Mouse (Mus musculus): ENCODE data around the gene Gtdc1. TPM values are rescaled to one million over a fixed set of nuclear protein-coding genes. Genes with fewer than 3 reads are reported as not detected.

Gene Gtdc1
- polyA plus RNA-seq, 1 experiment: 36.2 TPM

DNA sequence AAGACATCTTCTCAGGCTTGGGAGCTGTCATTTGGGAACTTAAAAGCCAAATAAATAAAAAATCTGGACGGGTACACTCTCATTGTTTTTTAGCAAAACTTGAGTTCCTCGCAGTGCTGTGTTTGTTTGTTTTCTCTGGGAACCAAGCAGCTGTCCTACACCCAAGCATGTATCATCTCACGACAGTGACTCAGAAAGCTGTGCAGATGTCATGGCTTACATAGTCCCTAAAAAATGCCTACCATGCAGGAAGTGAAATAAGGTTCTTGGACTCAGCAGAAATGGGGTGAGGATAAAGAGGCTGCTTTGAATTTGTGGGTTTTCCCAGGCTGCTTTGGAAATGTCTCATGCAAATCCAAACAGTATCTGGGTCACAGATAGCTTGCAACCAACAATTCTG lies 28.8 kb upstream of the Gtdc1 start:
- no peak for TF ChIP-seq CTCF (IDR thresholded peaks at IDR 0.05; ENCODE audit: borderline replicate concordance, extremely low read depth, insufficient read depth, insufficient read length)
- no peak for TF ChIP-seq POLR2A (IDR thresholded peaks at IDR 0.05; ENCODE audit: borderline replicate concordance, extremely low read depth, insufficient read depth, insufficient read length, poor library complexity, severe bottlenecking)
- peak; percentile 15 for DNase-seq (ENCODE audit: low read depth)

DNA sequence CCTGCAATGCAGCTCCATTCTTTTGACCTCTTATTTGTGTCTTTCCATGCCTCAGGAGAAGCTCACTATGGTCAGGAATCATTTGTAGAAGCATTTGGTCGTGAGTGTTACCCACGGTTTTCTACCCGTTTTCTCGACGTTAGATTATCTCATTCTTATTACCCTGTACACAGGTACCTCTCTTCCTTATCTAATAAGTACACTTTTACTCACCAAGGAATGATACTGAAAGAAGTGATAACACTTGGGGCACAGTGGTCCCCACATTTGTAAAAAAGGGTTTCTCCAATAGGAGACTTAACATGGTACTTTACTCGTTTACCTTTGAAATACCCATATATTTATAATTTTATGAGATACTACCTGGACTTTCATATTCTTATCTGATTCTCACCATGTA lies 28.0 kb upstream of the Gtdc1 start:
- no peak for DNase-seq (ENCODE audit: low read depth)
- no peak for TF ChIP-seq POLR2A (IDR thresholded peaks at IDR 0.05; ENCODE audit: borderline replicate concordance, extremely low read depth, insufficient read depth, insufficient read length, poor library complexity, severe bottlenecking)
- TF ChIP-seq CTCF (IDR thresholded peaks at IDR 0.05; ENCODE audit: borderline replicate concordance, extremely low read depth, insufficient read depth, insufficient read length): no peak

DNA sequence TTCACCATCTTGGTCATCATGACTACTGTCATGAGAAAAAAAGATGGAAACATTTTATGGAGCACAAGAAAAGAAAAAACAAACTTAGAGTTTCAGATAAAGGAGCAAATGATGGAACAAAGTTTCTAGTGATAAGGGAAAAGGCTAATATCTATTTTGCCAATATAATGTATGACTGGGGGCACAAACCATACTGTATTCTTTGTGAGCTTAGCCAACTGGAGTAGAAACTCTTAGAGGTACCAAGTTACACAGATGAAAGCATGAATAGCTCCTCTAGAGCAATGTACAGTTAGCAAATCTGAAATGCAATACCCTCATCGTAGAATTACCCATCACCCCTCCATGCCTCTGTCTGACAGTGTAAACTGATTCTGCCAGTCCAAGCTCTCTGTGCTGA lies 26.7 kb upstream of the Gtdc1 start:
- no peak for TF ChIP-seq POLR2A (IDR thresholded peaks at IDR 0.05; ENCODE audit: borderline replicate concordance, extremely low read depth, insufficient read depth, insufficient read length, poor library complexity, severe bottlenecking)
- TF ChIP-seq CTCF (IDR thresholded peaks at IDR 0.05; ENCODE audit: borderline replicate concordance, extremely low read depth, insufficient read depth, insufficient read length): no peak
- no peak for DNase-seq (ENCODE audit: low read depth)

DNA sequence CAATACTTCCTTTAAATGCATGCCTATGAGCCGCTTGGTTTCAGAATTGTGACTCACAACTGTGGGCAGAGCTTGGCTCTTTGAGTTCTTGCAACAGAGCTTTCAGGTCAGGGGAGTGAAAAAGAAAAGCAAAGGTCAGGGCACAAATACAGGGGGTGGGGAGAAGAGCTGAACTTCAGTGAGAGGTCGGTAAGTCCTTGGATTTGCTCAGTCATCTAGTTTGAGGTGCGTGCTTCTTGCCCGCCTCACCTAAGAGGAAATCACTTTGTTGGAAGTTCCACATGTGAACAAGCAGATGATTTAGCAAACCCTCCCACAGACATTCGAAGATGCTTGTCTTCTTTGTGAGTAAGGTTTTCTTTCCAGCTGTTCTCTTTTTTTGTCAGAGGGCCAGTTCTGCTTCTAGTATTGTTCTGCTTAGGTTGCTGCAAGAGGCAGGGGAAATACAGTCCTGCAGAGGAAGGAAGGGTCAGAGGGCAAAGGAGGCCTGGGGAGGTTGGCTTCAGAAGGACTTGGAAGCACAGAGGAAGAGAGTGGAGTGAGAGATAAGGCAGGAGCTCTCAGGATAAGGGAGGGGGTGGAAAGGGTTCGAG lies 25.5 kb upstream of the Gtdc1 start:
- DNase-seq (ENCODE audit: low read depth): peak; percentile 31

DNA sequence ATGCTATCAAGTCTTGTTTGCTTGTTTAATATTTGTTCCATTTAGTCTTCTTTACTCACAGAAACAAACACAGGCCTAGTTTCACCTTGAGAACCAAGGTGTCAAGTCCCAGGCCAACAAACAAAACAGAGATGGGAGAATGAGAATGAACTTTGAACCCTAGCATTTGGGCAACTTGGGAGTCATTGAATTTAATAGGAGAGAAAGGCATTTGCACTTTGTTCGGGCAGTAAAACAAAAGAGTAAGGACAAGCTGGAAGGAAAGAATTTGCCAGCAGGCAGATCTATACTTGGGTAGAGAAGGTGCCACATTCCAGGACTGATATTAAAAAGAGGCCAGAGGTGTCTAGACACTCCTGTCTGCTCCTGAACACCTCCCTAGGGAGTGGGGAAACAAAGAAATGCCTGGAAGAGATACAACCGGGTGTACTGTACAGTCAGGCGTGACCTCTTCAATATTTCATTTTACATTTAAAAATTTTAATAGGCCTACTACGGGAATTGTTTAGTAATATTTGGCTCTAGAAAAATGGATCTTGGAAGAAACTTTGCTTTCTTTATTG lies 24.3 kb upstream of the Gtdc1 start:
- no peak for DNase-seq (ENCODE audit: low read depth)
- TF ChIP-seq POLR2A (IDR thresholded peaks at IDR 0.05; ENCODE audit: borderline replicate concordance, extremely low read depth, insufficient read depth, insufficient read length, poor library complexity, severe bottlenecking): no peak
- TF ChIP-seq CTCF (IDR thresholded peaks at IDR 0.05; ENCODE audit: borderline replicate concordance, extremely low read depth, insufficient read depth, insufficient read length): no peak

More for the DNA sequence above, 25.5 kb upstream of the Gtdc1 start:
- TF ChIP-seq CTCF (IDR thresholded peaks at IDR 0.05; ENCODE audit: borderline replicate concordance, extremely low read depth, insufficient read depth, insufficient read length): no peak
- TF ChIP-seq POLR2A (IDR thresholded peaks at IDR 0.05; ENCODE audit: borderline replicate concordance, extremely low read depth, insufficient read depth, insufficient read length, poor library complexity, severe bottlenecking): no peak

DNA sequence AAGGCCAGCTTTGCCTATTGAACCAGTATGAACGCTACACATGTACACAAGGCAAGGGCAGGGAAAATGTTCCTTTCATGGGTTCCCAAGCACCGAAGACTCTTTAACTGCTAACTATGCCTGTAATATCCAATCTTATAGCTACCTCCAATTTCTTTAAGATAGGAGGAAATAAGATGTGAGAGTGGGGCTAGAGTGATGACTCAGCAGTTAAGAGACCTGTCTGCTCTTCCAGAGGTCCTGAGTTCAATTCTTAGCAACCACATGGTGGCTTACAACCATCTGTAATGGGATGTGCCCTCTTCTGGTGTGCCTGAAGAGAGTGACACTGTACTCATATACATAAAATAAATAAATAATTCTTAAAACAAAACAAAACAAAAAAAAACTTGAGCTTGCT lies 17.2 kb upstream of the Gtdc1 start:
- TF ChIP-seq POLR2A (IDR thresholded peaks at IDR 0.05; ENCODE audit: borderline replicate concordance, extremely low read depth, insufficient read depth, insufficient read length, poor library complexity, severe bottlenecking): no peak
- DNase-seq (ENCODE audit: low read depth): no peak

DNA sequence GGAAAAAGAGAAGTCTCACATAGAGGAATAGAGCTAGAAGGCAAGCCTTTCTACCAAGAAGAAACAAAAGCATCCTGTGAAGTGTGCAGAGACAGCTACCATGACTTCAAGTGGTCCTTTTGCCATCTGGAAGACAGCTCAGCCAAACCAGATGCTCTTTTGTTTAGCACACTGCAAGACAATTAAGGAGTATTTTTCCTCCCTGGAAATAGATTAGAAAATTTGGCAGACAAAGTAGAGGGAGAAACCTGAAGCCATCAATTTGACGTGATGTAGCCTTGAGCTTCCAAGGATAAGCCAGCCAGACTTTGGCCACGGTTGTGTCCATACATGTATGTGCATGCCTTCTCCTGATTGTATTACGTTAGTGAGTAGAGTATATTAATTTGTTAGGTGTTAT lies 3.5 kb upstream of the Gtdc1 start:
- DNase-seq (ENCODE audit: low read depth): no peak
- no peak for TF ChIP-seq POLR2A (IDR thresholded peaks at IDR 0.05; ENCODE audit: borderline replicate concordance, extremely low read depth, insufficient read depth, insufficient read length, poor library complexity, severe bottlenecking)
- TF ChIP-seq CTCF (IDR thresholded peaks at IDR 0.05; ENCODE audit: borderline replicate concordance, extremely low read depth, insufficient read depth, insufficient read length): no peak

DNA sequence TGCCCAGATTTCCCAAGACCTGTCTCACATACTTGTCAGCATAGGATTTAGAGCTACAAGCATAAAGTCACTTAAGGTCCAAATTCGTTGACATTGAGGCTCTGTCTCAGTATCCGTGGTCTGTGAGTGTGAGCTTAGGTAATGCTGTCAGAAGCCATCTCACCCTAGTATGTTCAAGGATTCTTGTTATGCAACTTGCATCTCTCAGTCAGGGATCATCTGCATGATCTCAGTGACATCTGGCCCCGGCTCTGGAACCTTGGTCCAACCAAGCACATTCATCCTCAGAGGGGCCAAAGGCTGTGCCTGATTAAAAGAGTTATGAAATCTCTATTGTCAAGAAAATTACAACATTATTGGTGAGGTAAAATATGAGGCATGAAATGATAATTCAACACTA lies 1.2 kb upstream of the Gtdc1 start:
- no peak for DNase-seq (ENCODE audit: low read depth)
- TF ChIP-seq POLR2A (IDR thresholded peaks at IDR 0.05; ENCODE audit: borderline replicate concordance, extremely low read depth, insufficient read depth, insufficient read length, poor library complexity, severe bottlenecking) (no peak), CTCF (IDR thresholded peaks at IDR 0.05; ENCODE audit: borderline replicate concordance, extremely low read depth, insufficient read depth, insufficient read length) (no peak)

DNA sequence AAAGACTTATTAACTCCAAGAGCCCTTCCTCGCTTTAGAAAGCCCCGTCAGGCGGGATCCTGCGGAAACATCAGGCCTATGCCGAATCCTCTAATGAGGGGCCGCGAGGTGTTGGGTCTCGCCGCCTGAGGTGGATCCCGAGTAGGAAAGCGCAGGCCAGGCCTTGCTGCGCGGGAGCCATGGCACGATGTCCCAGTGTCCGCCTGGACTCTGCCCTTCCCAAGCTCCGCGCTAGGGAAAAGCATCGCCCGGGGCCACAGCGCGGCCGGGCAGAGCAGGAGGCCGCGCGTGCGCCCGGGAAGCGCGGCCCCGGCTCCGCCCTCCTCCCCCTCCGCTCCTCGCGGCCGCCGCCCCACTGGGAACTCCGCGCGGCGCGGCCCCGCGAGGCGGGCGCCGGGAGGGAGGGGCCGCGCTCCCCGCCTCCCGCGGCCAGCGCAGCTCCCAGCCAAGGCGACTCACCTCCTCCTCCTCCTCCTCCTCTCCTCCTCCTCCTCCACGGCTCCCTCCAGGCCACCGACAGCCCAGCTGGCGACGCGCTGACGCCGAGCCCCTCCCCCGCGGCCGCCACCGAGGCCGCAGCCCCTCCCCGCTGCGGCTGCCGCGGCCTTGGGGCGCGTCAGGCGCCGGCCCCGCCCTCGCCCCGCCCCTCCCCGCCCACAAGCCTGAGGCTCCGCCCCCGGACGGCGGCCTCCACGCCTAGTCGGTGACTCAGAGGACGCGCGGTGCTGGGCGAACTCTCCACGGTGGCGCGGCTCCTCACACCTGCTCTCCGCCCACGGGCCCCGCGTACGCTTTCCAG lies 575 bp downstream of the Gtdc1 start:
- peak; percentile 97 for DNase-seq (ENCODE audit: low read depth)
- TF ChIP-seq POLR2A (IDR thresholded peaks at IDR 0.05; ENCODE audit: borderline replicate concordance, extremely low read depth, insufficient read depth, insufficient read length, poor library complexity, severe bottlenecking) (peak; percentile 85), CTCF (IDR thresholded peaks at IDR 0.05; ENCODE audit: borderline replicate concordance, extremely low read depth, insufficient read depth, insufficient read length) (no peak)

DNA sequence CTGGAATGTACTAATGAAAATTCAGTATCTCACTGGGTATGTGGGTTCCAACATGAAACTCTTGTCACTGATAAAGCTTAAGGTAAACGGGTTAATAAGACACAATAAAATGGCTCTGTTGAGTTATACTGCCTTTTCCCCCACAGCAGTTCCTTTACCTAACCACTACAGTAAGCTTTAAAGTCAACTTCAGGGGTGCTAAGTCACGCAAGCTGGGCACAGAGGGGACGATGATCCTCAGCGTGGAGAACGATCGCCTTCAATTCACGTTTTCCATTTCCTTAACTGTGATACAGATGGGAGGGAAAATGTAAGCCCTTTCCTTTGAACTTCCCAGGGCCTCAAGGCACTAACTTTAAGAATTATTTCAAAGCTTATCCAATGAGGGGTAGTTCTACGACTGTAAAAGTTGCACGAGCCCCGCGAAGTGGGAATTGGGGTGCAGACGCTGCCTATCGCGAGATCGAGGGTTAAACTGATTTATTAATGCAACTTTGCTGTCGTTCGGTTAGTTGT lies 1.2 kb downstream of the Gtdc1 start:
- TF ChIP-seq POLR2A (IDR thresholded peaks at IDR 0.05; ENCODE audit: borderline replicate concordance, extremely low read depth, insufficient read depth, insufficient read length, poor library complexity, severe bottlenecking) (no peak), CTCF (IDR thresholded peaks at IDR 0.05; ENCODE audit: borderline replicate concordance, extremely low read depth, insufficient read depth, insufficient read length) (no peak)
- no peak for DNase-seq (ENCODE audit: low read depth)

DNA sequence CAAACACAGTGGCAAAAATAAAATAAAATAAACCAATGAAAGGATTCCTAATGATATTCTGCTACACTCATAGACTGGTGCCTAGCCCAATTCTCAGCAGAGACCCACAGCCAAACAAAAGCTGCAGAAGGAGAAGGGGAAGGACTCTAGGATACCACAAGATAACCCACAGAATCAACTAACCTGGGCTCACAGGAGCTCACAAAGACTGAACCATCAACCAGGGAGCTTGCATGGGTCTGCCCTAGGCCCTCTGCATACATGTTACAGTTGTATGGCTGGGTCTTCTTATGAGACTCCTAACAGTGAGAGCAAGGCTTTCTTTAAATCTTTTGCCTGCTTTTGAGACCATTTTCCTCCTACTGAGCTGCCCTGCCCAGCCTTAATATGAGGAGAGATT lies 2.8 kb downstream of the Gtdc1 start:
- DNase-seq (ENCODE audit: low read depth): no peak
- no peak for TF ChIP-seq POLR2A (IDR thresholded peaks at IDR 0.05; ENCODE audit: borderline replicate concordance, extremely low read depth, insufficient read depth, insufficient read length, poor library complexity, severe bottlenecking)
- TF ChIP-seq CTCF (IDR thresholded peaks at IDR 0.05; ENCODE audit: borderline replicate concordance, extremely low read depth, insufficient read depth, insufficient read length): no peak
